Mouse (Mus musculus): Measurements from ENCODE around the gene Otop1.

The Otop1 gene

GRCm38 (mm10) chr5:38301761-38302411 lies 26.1 kb downstream of the Otop1 start:
- DNase-seq (ENCODE audit: low spot score) = no peak

GRCm38 (mm10) chr5:38302651-38303050 lies 26.9 kb downstream of the Otop1 start:
- no peak for DNase-seq (ENCODE audit: low spot score)

GRCm38 (mm10) chr5:38305241-38305640 lies 29.5 kb downstream of the Otop1 start:
- no peak for DNase-seq (ENCODE audit: low spot score)

GRCm38 (mm10) chr5:38307255-38308101 lies 31.7 kb downstream of the Otop1 start:
- DNase-seq (ENCODE audit: low spot score) = peak; percentile 86

- DNase-seq (ENCODE audit: low spot score) = peak; percentile 50
Observed at GRCm38 (mm10) chr5:38308873-38309272, 33.1 kb downstream of the Otop1 start.

GRCm38 (mm10) chr5:38309795-38310194 lies 34.0 kb downstream of the Otop1 start:
- no peak for DNase-seq (ENCODE audit: low spot score)

- no peak for DNase-seq (ENCODE audit: low spot score)
Observed at GRCm38 (mm10) chr5:38318966-38319786, 43.4 kb downstream of the Otop1 start, which contains the start of gene Drd5. TSS of gene Drd5 (plus strand) at chr5:38319367.

- DNase-seq (ENCODE audit: low spot score) = no peak
Observed at GRCm38 (mm10) chr5:38333381-38333780, 57.6 kb downstream of the Otop1 start.

- no peak for DNase-seq (ENCODE audit: low spot score)
Observed at GRCm38 (mm10) chr5:38334582-38334981, 58.8 kb downstream of the Otop1 start.

GRCm38 (mm10) chr5:38343101-38343500 lies 67.3 kb downstream of the Otop1 start:
- no peak for DNase-seq (ENCODE audit: low spot score)

- DNase-seq (ENCODE audit: low spot score) = no peak
Observed at GRCm38 (mm10) chr5:38346646-38347432, 71.1 kb downstream of the Otop1 start.

- DNase-seq (ENCODE audit: low spot score) = no peak
Observed at GRCm38 (mm10) chr5:38350351-38350929, 74.7 kb downstream of the Otop1 start.
